Mouse (Mus musculus) liver, embryonic 16.5 days (tissue): ENCODE results near the gene Kmt2b. TPM values are rescaled to one million over a fixed set of nuclear protein-coding genes. Genes with fewer than 3 reads are reported as not detected.

ENCODE experiments used
- ATAC-seq: fragments of 200-750 bp; cut with Nextera tagmentation; 2 replicates; pipeline ENCODE4 v1.8.0; 2017; ENCODE audit warnings: low read depth, mild to moderate bottlenecking, moderate number of reproducible peaks, moderate library complexity
- H3K27ac ChIP-seq: fragments of 300-500 bp; sonication (generic); 2 replicates; pipeline ENCODE4 v1.5.1; 2014; ENCODE audit warnings: mild to moderate bottlenecking, low read length
- H3K27me3 ChIP-seq: fragments of 300-500 bp; sonication (generic); 2 replicates; pipeline ENCODE4 v1.6.1; 2014; ENCODE audit warnings: low read depth, low read length, mixed read lengths; ENCODE audit not compliant: control insufficient read depth, insufficient read depth
- H3K36me3 ChIP-seq: fragments of 300-500 bp; sonication (generic); 2 replicates; pipeline ENCODE4 v1.6.1; 2014; ENCODE audit warnings: mild to moderate bottlenecking; ENCODE audit not compliant: control insufficient read depth, insufficient read depth
- H3K4me1 ChIP-seq: fragments of 300-500 bp; sonication (generic); 2 replicates; pipeline ENCODE4 v1.6.1; 2014; ENCODE audit warnings: low read depth, low read length, mixed read lengths; ENCODE audit not compliant: control insufficient read depth
- H3K4me2 ChIP-seq: fragments of 300-500 bp; sonication (generic); 2 replicates; pipeline ENCODE4 v1.6.1; 2014; ENCODE audit warnings: low read depth, low read length, mixed read lengths
- H3K4me3 ChIP-seq: fragments of 300-500 bp; sonication (generic); 2 replicates; pipeline ENCODE4 v1.5.1; 2014; ENCODE audit warnings: low read depth, mild to moderate bottlenecking, low read length
- H3K9ac ChIP-seq: fragments of 300-500 bp; sonication (generic); 2 replicates; pipeline ENCODE4 v1.6.1; 2014; ENCODE audit warnings: low read depth, low read length
- H3K9me3 ChIP-seq: fragments of 300-500 bp; sonication (generic); replicated peaks from 2 replicates; pipeline ENCODE4 v1.6.1; 2016; ENCODE audit warnings: low read length; ENCODE audit not compliant: control insufficient read depth
- WGBS: fragments of 180-500 bp; shearing (Covaris S2); extraction: QIAGEN DNeasy Blood & Tissue Kit; methylation state at CpG from one replicate; pipeline ENCODE4 v1.1.7; 2014; ENCODE audit not compliant: insufficient replicate concordance; 5-methylcytosine and 5-hydroxymethylcytosine counted together
- polyA plus RNA-seq: library from polyadenylated mRNA; unstranded; fragments of >200 nt; fragmentation: Nextera tagmentation; extraction: Ambion mirVana; gene quantifications from 2 replicates; pipeline ENCODE4 v1.2.1, GENCODE M21; 2015

Kmt2b gene
- polyA plus RNA-seq, 1 experiment from 2014 or later: 3.5 TPM

DNA sequence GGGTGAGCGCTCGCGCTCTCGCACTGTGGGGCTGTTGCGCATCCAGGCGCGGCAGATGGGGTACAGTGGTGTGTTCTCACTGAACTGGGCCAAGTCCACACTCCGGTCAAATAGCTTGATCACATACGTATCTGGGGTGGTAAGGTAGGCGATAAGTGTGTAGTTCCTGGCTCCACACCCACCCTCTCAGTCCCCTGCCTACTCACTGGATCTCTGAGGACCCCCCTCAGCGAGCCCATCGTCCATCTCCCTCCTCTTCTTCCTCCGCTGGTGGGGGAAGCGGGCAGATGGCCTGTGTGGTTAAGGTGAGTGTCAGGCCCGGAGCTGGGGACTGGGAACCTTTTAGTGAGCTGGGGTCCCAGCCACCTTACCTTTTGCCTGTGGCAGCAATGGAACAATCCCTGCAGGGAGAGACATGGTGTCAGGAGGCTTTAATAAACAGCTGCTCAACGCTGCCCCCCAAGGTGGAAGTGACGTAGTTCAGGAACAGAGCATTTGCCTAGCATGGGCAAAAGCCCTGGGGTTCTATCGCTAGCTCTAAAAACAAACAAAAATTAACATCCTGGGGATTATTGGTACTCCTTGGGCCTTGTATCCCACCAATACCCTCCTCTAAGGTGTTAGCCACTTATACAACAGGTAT lies 31.5 kb downstream of the Kmt2b start:
- no peaks in the 10 kb centered on the region for H3K27me3 ChIP-seq
- H3K4me1 ChIP-seq: peaks cover 38% of the 10 kb centered on the region
- no peak overlapping the region for H3K9ac ChIP-seq
- no peak overlapping the region for H3K27ac ChIP-seq
- no peak for ATAC-seq
- 90% methylated on average over 18 of the region's 18 CpGs for WGBS
- no peaks in the 10 kb centered on the region for H3K9me3 ChIP-seq
- H3K4me2 ChIP-seq: no peak overlapping the region
- H3K36me3 ChIP-seq: peaks cover 17% of the 10 kb centered on the region
- H3K4me3 ChIP-seq: no peak overlapping the region

DNA sequence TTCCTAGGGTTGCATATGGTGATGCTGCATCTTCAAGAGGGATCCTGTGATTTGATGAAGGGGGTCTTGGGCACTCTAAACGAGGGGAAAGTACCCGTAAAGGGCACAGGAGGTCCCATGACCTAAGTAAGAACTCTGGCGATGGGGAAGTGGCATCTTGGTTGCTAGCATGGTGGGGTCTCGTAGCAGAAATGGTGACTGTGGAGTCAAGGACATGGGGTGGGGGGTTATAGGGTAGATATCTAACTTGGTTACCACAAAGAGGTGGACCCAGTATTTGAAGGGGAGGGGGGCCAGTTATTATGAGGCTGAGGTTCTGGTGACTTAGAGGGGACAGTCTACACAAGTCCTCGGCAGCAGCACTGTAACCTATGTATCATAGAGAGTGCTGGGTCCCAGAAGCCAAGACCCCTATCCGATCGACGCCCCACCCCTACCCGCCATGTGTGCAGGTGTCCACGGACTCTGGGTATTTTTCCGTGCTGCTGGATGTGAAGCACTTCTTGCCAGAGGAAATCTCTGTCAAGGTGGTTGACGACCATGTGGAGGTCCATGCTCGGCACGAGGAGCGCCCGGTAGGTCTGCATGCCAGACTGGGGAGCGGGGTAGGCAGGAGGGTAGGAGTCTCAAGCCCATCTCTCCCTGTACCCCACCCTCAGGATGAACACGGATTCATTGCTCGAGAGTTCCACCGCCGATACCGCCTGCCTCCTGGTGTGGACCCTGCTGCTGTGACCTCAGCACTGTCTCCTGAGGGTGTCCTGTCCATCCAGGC lies 34.5 kb downstream of the Kmt2b start:
- ATAC-seq: no peak
- Histone ChIP-seq H3K36me3 (peaks cover 17% of the 10 kb centered on the region), H3K27me3 (no peaks in the 10 kb centered on the region), H3K4me3 (peak overlapping the region; percentile 83), H3K9me3 (no peaks in the 10 kb centered on the region), H3K9ac (peak overlapping the region; percentile 88), H3K27ac (peak overlapping the region; percentile 25; the same call in 1 of the 2 replicates), H3K4me2 (peak overlapping the region; percentile 96), H3K4me1 (peaks cover 28% of the 10 kb centered on the region)
- WGBS: 75% methylated on average over 22 of the region's 22 CpGs

DNA sequence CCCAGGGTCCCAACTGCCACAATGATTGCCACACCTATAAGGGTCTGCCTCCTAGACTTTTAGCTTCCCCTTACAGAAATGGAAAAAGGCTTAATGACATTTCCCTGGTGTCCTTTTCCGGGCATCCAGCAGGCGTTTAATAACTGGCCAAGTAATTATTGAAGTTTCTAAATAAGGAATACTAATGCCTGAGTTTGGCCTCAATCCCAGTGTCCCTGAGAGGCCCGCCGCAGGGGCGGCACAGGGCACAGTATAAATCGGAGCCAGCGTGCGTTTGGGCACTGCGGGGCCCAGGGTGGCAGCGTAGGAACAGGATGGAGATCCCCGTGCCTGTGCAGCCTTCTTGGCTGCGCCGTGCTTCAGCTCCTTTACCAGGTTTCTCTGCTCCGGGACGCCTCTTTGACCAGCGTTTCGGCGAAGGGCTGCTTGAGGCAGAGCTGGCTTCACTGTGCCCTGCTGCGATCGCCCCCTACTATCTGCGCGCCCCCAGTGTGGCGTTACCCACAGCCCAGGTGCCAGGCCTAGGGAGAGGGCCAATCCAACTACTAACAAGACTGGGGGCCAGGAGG lies 35.4 kb downstream of the Kmt2b start:
- ATAC-seq: no peak

DNA sequence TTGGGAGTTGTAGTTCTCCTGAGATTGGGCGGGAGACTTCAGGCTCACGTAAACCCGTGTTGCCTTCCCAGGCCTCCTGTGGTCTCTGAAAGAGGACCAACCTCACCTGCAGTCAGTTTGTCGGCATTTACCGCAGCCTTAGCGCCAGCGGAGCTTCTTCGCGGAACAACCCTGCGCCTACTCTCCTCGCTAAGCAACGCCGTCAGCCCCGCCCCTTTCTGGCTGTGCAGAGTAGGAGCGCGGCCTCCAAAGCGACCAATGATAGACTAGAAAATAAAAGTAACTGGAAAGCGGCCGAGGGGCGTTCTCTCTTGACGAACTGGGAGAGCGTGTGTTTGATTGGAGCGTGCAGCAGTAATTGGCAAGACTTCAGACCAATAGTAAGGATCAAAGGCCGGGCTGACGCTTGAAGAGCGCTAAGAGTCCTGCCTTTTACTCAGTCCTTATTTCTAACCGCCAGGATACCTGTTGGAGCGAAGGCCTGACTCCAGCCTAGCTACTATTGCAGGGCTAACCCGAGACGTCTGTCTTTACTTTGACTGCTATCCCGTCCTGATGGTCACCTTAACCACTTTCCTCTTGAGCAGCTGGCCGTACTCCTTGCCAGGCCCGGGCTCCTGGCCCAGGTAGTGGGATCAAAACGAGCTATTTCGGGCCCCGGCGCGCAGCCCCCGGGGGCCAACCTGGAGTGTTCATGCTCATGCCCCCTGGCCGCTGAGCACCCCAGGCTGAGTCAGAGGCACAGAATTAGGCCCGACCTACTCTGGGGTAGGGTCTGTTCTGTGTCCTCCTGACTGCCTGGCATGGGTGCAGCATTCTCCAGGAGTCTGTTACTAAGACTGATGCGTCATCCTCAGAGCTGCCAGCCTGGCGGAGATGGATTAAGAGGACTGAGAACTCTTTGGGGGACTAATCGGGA lies 36.2 kb downstream of the Kmt2b start, which contains the start of the genes Hspb6 and Proser3:
TSS of gene Hspb6 (plus strand) at position 77 of the 919 bp plus-strand sequence.
TSS of gene Proser3 (minus strand) at position 198 of the 919 bp plus-strand sequence.
- Histone ChIP-seq H3K36me3 (peaks cover 17% of the 10 kb centered on the region), H3K4me3 (peak within 1 kb of the TSS; percentile 83), H3K9ac (peak within 1 kb of the TSS; percentile 88), H3K4me2 (peak within 1 kb of the TSS; percentile 96), H3K4me1 (peaks cover 17% of the 10 kb centered on the region), H3K27me3 (no peaks in the 10 kb centered on the region), H3K27ac (peak within 1 kb of the TSS; percentile 97), H3K9me3 (no peaks in the 10 kb centered on the region)
- peak; percentile 92 for ATAC-seq
- under 1% methylated on average over 44 of the region's 44 CpGs for WGBS

More for the DNA sequence above, 35.4 kb downstream of the Kmt2b start:
- Histone ChIP-seq H3K4me1 (peaks cover 20% of the 10 kb centered on the region), H3K9ac (peak overlapping the region; percentile 88), H3K27me3 (no peaks in the 10 kb centered on the region), H3K9me3 (no peaks in the 10 kb centered on the region), H3K4me2 (peak overlapping the region; percentile 96), H3K27ac (peak overlapping the region; percentile 96), H3K36me3 (peaks cover 17% of the 10 kb centered on the region), H3K4me3 (peak overlapping the region; percentile 83)
- WGBS: 4% methylated on average over 23 of the region's 23 CpGs

DNA sequence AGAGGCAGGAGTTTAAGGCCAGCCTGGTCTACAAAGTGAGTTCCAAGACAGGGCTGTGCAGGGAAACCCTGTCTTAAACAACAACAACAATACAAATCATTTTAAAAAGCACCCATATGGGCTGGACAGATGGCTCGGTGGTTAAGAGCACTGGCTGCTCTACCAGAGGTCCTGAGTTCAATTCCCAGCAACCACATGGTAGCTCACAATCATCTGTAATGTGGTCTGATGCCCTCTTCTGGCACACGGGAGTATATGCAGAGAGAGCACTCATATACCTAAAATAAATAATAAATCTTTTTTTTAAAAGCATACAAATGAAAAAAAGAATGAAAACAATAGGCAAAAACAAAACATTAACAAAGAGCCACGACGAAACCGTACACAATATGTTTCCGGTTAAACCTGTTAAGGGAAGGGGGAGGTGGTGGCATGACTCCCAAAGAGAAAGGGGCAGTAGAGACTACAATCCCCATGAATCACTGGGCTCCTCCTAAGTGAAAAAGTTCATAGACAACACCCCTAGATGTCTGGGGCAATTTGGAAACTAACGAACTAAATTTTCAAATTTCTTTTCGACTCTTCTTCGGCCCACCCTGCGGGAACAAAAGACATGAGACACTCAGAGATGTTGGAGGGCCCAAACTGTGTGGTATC lies 37.0 kb downstream of the Kmt2b start:
- no peaks in the 10 kb centered on the region for H3K9me3 ChIP-seq
- WGBS: under 1% methylated on average over 10 of the region's 10 CpGs
- peaks cover 14% of the 10 kb centered on the region for H3K36me3 ChIP-seq
- H3K27ac ChIP-seq: peak overlapping the region; percentile 97
- ATAC-seq: peak; percentile 38
- H3K4me3 ChIP-seq: peak overlapping the region; percentile 83
- peaks cover 17% of the 10 kb centered on the region for H3K4me1 ChIP-seq
- no peaks in the 10 kb centered on the region for H3K27me3 ChIP-seq
- peak overlapping the region; percentile 77 for H3K4me2 ChIP-seq
- H3K9ac ChIP-seq: peak overlapping the region; percentile 85

DNA sequence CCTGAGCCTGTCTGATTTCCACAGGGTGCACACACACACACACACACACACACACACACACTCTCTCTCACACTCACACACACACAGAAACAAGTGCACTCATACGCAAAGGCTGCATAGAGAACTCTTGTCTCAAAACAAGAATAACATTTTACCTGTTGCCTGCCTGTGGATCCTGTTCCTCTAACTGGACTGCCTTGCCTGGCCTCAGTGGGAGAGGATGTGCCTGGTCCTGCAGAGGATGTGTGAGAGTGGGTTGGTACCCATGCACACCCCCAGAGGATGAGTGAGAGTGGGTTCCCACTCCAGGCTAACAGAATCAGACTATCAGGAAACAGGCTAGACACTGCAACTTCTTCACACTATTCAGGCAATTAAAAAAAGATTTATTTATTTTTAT lies 37.9 kb downstream of the Kmt2b start:
- ATAC-seq: no peak
- H3K4me2 ChIP-seq: no peak overlapping the region
- no peaks in the 10 kb centered on the region for H3K27me3 ChIP-seq
- no peak overlapping the region for H3K4me3 ChIP-seq
- no peaks in the 10 kb centered on the region for H3K9me3 ChIP-seq
- 86% methylated on average over 1 of the region's 1 CpGs for WGBS
- peaks cover 10% of the 10 kb centered on the region for H3K36me3 ChIP-seq
- H3K27ac ChIP-seq: no peak overlapping the region
- no peak overlapping the region for H3K9ac ChIP-seq
- H3K4me1 ChIP-seq: peaks cover 17% of the 10 kb centered on the region

DNA sequence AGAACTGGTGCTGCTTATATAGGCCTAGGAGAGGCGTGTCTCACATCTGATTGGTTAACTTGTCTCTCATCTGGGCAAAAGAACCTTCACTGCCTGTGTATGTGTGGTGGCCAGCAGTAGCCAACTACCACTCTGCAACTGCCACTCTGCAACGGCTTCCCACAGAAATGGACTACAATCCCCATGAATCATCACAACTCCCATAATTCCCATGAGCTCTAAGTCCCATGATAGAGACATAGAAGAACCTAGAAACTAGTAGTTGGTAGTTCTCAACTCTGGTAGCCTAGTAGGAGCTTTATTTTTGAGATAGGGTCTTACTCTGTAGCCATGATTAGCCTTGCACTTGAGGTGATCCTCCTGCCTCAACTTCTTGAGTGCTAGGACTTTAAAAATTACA lies 38.6 kb downstream of the Kmt2b start:
- H3K9me3 ChIP-seq: no peaks in the 10 kb centered on the region
- no peak overlapping the region for H3K9ac ChIP-seq
- 72% methylated on average over 2 of the region's 2 CpGs for WGBS
- H3K4me3 ChIP-seq: no peak overlapping the region
- H3K4me1 ChIP-seq: peaks cover 17% of the 10 kb centered on the region
- ATAC-seq: no peak
- H3K27ac ChIP-seq: no peak overlapping the region
- H3K4me2 ChIP-seq: no peak overlapping the region
- peaks cover 3% of the 10 kb centered on the region for H3K36me3 ChIP-seq
- no peaks in the 10 kb centered on the region for H3K27me3 ChIP-seq

DNA sequence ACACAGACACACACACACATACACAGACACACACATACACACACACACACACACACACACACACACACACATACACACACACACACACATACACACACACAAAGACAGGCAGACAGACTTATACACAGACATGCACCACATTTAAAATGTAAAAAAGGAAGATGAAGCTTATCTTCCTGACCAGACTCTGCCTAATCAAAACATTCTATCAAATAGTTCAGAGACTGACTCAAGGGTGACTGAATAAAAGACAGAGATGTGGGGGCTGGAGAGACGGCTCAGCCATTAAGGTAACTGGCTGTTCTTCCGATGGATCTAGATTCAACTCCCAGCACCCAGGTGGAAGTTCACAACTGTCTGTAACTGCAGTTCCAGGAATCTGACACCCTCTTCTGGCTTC lies 44.2 kb downstream of the Kmt2b start:
- H3K27me3 ChIP-seq: no peaks in the 10 kb centered on the region
- no peak overlapping the region for H3K4me2 ChIP-seq
- no peak overlapping the region for H3K9ac ChIP-seq
- 39% methylated on average over 2 of the region's 2 CpGs for WGBS
- H3K4me3 ChIP-seq: no peak overlapping the region
- H3K27ac ChIP-seq: no peak overlapping the region
- peaks cover 3% of the 10 kb centered on the region for H3K4me1 ChIP-seq
- H3K9me3 ChIP-seq: no peaks in the 10 kb centered on the region
- no peak for ATAC-seq
- H3K36me3 ChIP-seq: no peaks in the 10 kb centered on the region; the same call in 1 of the 2 replicates
